Mouse (Mus musculus) lung, adult 2 months (tissue): ENCODE results near the gene Capns2.

Source experiments
- CTCF ChIP-seq: fragments of 200-500 bp; IDR thresholded peaks from 2 replicates; pipeline ENCODE4 v1.5.1; 2011; ENCODE audit warnings: mild to moderate bottlenecking, low read length, control low read depth; ENCODE audit not compliant: insufficient read depth
- POLR2A ChIP-seq: fragments of 200-500 bp; IDR thresholded peaks from 2 replicates; pipeline ENCODE4 v1.6.1; 2011; ENCODE audit warnings: low read depth, mild to moderate bottlenecking, control low read depth, low read length, borderline replicate concordance; ENCODE audit errors: extremely low read depth

DNA sequence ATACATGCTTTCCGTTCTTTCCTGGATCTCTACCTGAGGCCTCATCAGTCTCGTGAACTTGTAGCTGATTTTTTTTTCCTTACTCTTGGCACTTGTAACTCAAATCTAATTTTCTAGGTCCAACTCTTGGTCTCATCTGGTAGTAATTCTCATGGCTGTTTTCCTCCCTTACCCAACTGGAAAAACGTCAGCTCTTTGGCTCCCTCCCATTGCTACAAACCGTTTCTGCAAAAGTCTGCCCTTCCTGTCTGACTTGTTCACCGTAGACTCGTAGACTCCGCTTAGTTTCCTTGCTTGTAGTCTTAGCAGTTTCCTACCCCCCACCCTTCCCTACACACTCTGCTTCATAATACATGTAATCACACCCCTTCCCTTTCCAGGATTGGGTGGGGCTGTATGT lies 12.2 kb downstream of the Capns2 start:
- no peak for TF ChIP-seq POLR2A
- no peak for TF ChIP-seq CTCF
